Mouse (Mus musculus): ENCODE results near the gene Wdfy3.

- TF ChIP-seq POLR2A (IDR thresholded peaks at IDR 0.05; ENCODE audit: control insufficient read depth, low read depth, low read length) (no peak), CTCF (IDR thresholded peaks at IDR 0.05; ENCODE audit: control insufficient read depth, insufficient read depth, insufficient replicate concordance, low read depth, low read length) (no peak)
These were observed 1.5 kb upstream of the Wdfy3 start for GRCm38 (mm10) chr5:102071241-102071640.

Measured in testis, adult 2 months (tissue).